ENCODE assay signal across 10 mouse cellular contexts in genomic region chr9:30699848-30700247, GRCm38 (mm10).
DNase-seq lines count a peak whose midpoint lies in the region; ATAC-seq and TF ChIP-seq lines count a peak whose summit lies in the region.
"Had no signal": no experiment of that assay in that cellular context is flagged by ENCODE, and none has a peak within 500 bp of the region (broad histone marks: within the 10 kb centered on the region; RNA-seq: fewer than 3 reads in every experiment).

No protein-coding gene starts in this region.

- no peak overlapping the region for H3K4me3 ChIP-seq in hindbrain, postnatal 0 days (ENCODE audit: low read length)
- H3K4me3 ChIP-seq in hindbrain, embryonic 13.5 days = no peak overlapping the region
- H3K4me3 ChIP-seq: liver, embryonic 15.5 days had no signal

- 42% methylated on average over 5 of the region's 5 CpGs for WGBS in hindbrain, postnatal 0 days
- 54% methylated on average over 5 of the region's 5 CpGs for WGBS in hindbrain, embryonic 13.5 days

- H3K4me1 ChIP-seq in hindbrain, postnatal 0 days (ENCODE audit: insufficient read depth, low read length) = no peaks in the 10 kb centered on the region
- no peaks in the 10 kb centered on the region for H3K4me1 ChIP-seq in hindbrain, embryonic 13.5 days (replicated peaks)
- H3K4me1 ChIP-seq: liver, embryonic 15.5 days had no signal

- H3K27me3 ChIP-seq in hindbrain, postnatal 0 days (ENCODE audit: insufficient read depth, low read length) = no peaks in the 10 kb centered on the region
- no peaks in the 10 kb centered on the region for H3K27me3 ChIP-seq in hindbrain, embryonic 13.5 days
- H3K27me3 ChIP-seq: liver, embryonic 15.5 days had no signal

- no peaks in the 10 kb centered on the region for H3K9me3 ChIP-seq in hindbrain, postnatal 0 days (ENCODE audit: low read length)
- no peaks in the 10 kb centered on the region for H3K9me3 ChIP-seq in hindbrain, embryonic 13.5 days
- H3K9me3 ChIP-seq: liver, embryonic 15.5 days had no signal

- no peak overlapping the region for H3K9ac ChIP-seq in hindbrain, postnatal 0 days (replicated peaks; ENCODE audit: low read length)
- no peak overlapping the region for H3K9ac ChIP-seq in hindbrain, embryonic 13.5 days
- H3K9ac ChIP-seq: liver, embryonic 15.5 days had no signal

- H3K36me3 ChIP-seq in hindbrain, postnatal 0 days (ENCODE audit: insufficient read depth, low read length) = no peaks in the 10 kb centered on the region
- no peaks in the 10 kb centered on the region for H3K36me3 ChIP-seq in hindbrain, embryonic 13.5 days
- H3K36me3 ChIP-seq: liver, embryonic 15.5 days had no signal

- TF ChIP-seq POLR2A in brain, embryonic 14.5 days (IDR thresholded peaks at IDR 0.05; ENCODE audit: borderline replicate concordance, extremely low read depth, insufficient read depth, insufficient read length, poor library complexity, severe bottlenecking) = no peak

- peak; percentile 74 for ATAC-seq in hindbrain, postnatal 0 days
- ATAC-seq in hindbrain, embryonic 13.5 days (ENCODE audit: low FRiP score) = no peak
- ATAC-seq in frontal cortex, adult (ENCODE audit: low TSS enrichment) = no peak

- peak; percentile 44 for DNase-seq in hindbrain, postnatal 0 days (ENCODE audit: low spot score)
- DNase-seq in brain, embryonic 14.5 days (ENCODE audit: low read depth) = peak; percentile 53
- DNase-seq in embryo, embryonic 10.5 days (ENCODE audit: low spot score) = peak; percentile 62
- peak; percentile 52 for DNase-seq in heart, postnatal 4 days
- no peak for DNase-seq in urinary bladder, postnatal 25 days (ENCODE audit: low spot score)
- DNase-seq: cerebellum, adult 2 months; kidney, postnatal 36 days had no signal

- no peak overlapping the region for H3K4me2 ChIP-seq in hindbrain, postnatal 0 days (ENCODE audit: low read depth, low read length)
- no peak overlapping the region for H3K4me2 ChIP-seq in hindbrain, embryonic 13.5 days
- H3K4me2 ChIP-seq: liver, embryonic 15.5 days had no signal

- no peak overlapping the region for H3K27ac ChIP-seq in hindbrain, postnatal 0 days
- no peak overlapping the region for H3K27ac ChIP-seq in hindbrain, embryonic 13.5 days
- H3K27ac ChIP-seq: liver, embryonic 15.5 days had no signal

- TF ChIP-seq CTCF in hindbrain, postnatal 0 days (IDR thresholded peaks at IDR 0.05; ENCODE audit: low read depth) = no peak
- TF ChIP-seq CTCF in brain, embryonic 14.5 days (IDR thresholded peaks at IDR 0.05; ENCODE audit: borderline replicate concordance, extremely low read depth, insufficient read depth, insufficient read length) = no peak
